Mouse (Mus musculus) naive thymus-derived CD4-positive, alpha-beta T cell, adult 2 months (primary cell): Measurements from ENCODE around the gene Cpsf6.
A peak's percentile ranks its signal among the peaks of the same experiment; 100 is the strongest.

ENCODE experiments used
- DNase-seq: peaks from one replicate; pipeline ENCODE4 v3.0.0-alpha.2; 2011; ENCODE audit warnings: low read depth

The Cpsf6 gene

DNA sequence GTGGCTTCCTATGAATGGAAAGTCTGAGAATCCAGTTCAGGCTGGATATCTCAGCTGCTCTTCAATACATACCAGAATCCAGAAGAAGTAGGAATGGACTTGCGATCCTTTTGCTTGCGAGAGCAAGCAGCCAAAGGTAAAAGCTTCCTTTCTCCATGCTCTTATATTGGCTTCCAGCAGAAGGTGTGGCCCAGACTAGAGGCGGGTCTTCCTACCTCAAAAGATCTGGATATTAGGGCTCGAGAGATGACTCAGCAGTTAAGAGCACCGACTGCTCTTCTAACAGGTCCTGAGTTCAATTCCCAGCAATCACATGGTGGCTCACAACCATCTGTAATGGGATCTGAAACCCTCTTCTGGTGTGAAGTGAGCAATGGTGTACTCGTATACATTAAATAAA, at the start of gene Cpsf6:
Cpsf6 (minus strand) TSS at position 108 of the 400 bp plus-strand sequence.
- DNase-seq, result no peak

- DNase-seq, result no peak
Measured at GRCm38 (mm10) chr10:117426615-117426969, 46.8 kb upstream of the Cpsf6 start.

- no peak for DNase-seq
Measured at GRCm38 (mm10) chr10:117425907-117426614, 46.2 kb upstream of the Cpsf6 start.

- DNase-seq, result no peak
Measured at GRCm38 (mm10) chr10:117425013-117425412, 45.2 kb upstream of the Cpsf6 start.

DNA sequence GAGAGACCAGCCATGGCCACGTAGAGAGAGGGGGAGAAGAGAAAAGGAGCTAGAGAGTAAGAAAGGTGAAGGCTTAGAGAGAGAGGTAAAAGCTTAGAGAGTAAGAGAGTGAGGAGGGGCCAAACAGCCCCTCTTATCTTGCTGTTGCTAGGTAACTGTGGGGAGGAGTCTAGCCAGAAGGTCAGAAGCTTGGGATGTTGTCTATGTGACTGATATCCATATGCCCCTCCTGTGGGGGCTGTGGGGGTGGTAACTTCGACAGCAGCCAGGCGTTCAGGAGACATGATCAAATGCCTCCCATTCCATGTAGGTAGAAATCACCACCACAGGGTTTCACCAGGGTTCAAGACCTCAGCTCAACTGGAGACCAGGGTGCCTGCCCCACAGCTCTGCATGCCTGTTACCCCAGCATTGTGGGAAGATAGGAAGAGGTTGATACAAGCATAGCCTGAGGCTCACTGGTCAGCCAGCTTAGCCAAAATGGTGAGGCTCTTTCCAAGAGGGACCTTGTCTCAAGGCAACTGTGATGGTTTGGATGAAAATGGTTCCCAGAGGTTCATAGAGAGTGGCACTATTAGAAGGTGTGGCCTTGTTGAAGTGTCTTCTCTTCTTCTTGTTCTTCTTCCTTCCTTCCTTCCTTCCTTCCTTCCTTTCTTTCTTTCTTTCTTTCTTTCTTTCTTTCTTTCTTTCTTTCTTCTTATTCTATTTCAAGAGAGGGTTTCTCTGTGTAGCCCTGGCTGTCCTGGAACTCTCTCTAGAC, 44.5 kb upstream of the Cpsf6 start:
- DNase-seq, result no peak

DNA sequence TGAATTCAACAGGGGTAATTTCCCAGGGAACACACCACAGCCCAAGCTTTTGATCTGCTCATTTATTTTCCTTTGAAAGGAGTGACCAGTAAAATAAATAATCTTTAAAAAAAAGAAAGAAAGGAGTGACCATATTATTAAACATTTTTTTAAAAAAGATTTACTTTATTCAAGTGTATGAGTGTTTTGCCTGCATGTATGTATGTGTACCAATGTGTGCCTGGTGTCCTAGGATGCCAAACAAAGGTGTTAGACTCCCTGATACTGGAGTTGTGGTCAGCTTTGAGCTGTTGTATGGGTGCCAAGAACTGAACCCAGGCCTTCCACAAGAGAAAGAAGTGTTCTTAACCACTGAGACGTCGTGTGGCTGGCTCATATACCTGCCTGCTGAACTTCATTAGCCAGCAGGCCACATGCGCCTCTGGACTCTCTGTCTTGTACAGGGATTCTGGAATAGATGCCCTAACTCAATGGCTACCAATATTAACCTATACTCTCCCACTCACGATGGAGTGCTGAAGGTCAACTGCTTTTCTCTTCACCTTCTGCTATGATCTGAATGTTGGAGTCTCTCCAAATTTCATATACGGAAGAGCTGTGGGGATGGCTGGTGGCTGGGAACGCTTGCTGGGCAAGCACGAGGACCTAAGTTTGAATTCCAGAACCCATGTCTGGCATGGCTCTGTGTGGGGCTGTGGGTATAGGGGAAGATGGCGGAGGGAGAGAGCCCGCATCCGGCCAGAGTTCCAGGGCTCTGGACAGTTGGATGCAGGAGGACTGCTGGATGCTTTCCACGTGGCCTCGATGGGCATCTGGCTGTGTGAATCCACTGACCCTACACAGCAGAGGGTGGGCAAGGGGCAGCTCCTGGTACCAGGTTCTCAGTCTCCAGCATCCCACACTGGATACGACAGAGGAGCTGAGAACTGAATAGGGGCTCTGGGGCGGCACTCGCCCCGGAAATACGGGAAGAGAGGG, 43.5 kb upstream of the Cpsf6 start:
- no peak for DNase-seq

GRCm38 (mm10) chr10:117422174-117422808, 42.5 kb upstream of the Cpsf6 start:
- DNase-seq, result no peak

GRCm38 (mm10) chr10:117421283-117422107, 41.7 kb upstream of the Cpsf6 start:
- DNase-seq, result no peak

- DNase-seq, result no peak
Measured at GRCm38 (mm10) chr10:117420502-117421282, 40.9 kb upstream of the Cpsf6 start.

DNA sequence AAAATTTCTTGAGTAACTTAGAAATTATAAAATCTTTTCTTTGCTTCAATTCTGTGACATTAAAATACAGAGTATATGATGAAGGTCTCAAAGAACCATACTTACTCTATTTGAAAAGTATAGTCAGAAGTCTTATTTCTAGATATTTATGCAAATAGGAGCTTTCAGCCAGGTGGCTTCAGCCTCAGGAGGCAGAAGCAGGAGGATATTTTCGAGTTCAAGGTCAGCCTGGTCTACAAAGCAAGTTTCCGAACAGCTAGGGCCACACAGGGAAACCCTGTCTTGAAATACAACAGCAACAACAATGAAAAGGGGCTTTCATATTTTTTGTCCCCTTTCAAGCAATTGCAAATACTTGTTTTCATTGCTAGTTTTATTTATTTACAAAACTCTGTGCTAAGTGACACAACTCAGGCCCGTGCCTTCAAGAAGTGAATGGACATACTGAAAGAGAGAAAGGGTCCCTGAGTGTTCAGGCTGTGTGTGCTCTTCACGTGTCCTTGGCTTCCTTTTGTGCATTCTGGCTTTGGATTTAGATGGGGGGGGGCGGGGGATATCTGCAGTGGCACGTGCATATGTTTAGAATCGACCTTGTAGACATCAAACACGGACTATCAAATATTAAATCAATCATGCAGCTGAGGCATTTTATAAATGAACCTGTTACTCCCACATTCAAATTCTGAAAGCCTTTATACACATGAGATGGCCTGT, 39.9 kb upstream of the Cpsf6 start:
- DNase-seq, result no peak

- DNase-seq, result peak; percentile 61
Measured at GRCm38 (mm10) chr10:117418668-117419237, 38.9 kb upstream of the Cpsf6 start.

DNA sequence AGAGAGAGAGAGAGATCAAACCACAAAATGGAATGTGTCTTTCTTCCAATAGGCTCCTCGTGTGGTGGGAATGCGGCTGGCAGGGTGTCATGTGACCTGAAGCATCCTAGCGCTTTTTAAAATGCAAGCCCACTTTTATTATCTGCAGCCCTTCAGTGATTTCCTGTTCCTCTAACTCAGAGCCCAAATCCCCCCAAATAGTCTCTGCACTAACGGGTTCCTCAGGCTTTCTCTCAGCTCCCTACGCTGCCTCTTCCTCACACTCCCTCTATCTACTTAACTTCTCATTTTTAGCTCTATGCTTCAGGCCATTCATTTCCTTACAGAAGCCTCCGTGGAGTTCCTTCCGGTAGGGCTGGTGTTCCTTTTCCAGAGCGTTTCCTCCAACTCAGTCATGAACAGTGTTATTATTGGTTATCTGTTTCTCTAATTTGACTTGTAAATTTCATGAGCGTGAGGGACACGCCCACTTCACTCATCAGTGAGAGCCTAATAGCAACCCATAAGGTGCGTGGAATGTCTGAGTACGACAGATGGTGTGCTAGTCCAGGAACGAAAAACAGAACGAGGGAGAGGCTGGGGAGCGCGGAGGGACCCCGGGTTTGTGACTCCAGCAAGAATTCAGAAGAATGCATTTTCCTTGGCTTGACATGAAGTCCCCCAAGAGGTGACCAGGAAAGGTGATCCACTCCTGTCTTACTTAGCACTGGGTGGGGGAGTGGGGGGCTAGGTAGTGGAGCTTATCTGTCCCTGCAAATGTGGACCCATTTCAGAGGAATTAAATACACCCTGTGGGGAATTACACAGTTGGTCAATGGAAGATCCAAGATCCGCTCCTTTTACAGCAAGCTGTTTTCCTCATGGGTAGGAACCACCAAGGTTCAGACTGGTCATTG, 38.2 kb upstream of the Cpsf6 start:
- peak; percentile 52 for DNase-seq

DNA sequence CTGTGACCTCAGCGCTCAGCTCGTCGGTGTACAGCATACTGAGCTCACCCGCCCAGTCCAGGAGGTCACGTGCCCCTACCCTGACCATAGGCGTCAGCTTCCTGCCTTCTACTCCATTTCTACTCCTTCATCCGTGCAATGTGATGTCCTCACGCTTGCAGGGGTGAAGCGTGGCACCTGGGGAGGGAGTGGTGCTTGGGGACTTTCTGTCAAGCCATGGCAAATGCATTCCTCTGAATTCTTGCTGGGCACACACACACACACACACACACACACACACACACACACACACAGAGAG, 37.6 kb upstream of the Cpsf6 start:
- DNase-seq, result peak; percentile 40

DNA sequence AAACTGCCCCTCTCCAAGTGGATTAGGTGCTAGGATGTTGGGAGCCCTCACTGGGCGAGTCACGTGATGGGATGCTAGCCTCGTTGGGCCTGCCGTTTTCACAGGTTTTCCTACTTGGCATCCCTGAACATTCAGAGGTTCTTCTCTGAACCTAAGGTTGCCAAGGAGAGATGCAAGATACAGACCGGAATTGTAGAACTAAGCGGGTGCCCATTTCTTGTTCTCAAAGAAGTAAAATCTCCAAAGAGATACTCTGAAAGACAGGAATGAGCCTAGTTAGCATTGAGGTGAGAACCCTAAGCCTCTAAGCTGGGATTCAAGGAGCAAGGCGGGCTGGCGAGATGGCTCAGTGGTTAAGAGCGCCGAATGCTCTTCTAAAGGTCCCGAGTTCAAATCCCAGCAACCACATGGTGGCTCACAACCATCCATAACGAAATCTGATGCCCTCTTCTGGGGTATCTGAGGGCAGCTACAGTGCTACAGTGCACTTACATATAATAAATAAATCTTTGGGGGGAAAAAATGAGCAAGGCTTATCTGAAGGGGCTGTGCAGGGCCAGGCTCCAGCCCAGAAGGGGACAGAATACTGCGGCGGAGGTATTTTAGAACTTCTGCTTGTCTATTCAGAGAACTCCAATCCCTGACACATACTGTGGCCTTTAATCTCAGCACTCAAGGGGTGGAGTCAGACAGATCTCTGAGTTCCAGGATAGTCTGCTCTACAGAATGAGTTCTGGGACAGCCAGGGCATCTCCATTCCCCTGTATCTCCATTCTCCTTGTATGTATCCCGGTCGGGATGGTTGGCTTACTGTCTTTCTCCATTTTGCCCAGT, 37.0 kb upstream of the Cpsf6 start:
- DNase-seq, result no peak

DNA sequence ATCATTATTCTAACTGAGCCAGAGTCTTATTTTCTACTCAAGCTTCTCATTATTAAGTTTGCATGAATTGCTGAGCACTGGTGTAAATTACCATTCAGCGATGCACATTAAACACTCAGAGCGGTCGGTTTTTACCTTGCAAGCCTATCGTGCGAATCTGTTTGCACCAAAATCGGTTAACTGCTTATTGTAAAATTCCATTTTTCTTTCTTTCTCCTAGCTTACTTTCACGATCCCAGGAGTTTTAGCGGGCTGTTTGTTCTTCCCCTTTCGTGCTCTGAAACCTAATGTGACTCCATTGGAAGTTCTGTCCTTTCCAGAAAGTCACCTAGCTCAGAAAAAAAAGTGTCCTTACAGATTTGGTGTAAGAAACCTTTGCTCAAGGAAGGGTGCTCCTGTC, 36.3 kb upstream of the Cpsf6 start:
- DNase-seq, result no peak

- DNase-seq, result no peak
Measured at GRCm38 (mm10) chr10:117415364-117416057, 35.7 kb upstream of the Cpsf6 start.

GRCm38 (mm10) chr10:117414726-117415125, 34.9 kb upstream of the Cpsf6 start:
- DNase-seq, result no peak
